Mouse (Mus musculus) megakaryocyte-erythroid progenitor cell, adult 5-6 weeks (primary cell): ENCODE results near the gene Psmf1. TPM values are rescaled to one million over a fixed set of nuclear protein-coding genes. Genes with fewer than 3 reads are reported as not detected.

Experiments used
- total RNA-seq, 2 experiments: library from RNA; stranded (forward) in 1 of 2; stranded (reverse) in 1 of 2; fragments of 200-1000, 215-1000 nt in 1 of 2; fragments of >200 nt in 1 of 2; fragmentation: Nextera tagmentation in 1 of 2; gene quantifications; 2 replicates each; pipeline ENCODE4 v1.2.3; 2014 to 2017

The Psmf1 gene
- total RNA-seq, 2 experiments from 2014 or later: 30.9 to 109 TPM

Other genes with a start within 250 kb of the Psmf1 start
- gene Fkbp1a, start 201.7 kb downstream of the Psmf1 start, total RNA-seq (2014; fragmentation: Nextera tagmentation): 5.5 and 17.9 TPM in 2 replicates
- 5.7 and 6.8 TPM in 2 replicates for gene Fkbp1a, start 201.7 kb downstream of the Psmf1 start, total RNA-seq (2017)
- not detected in 2 replicates for gene Sdcbp2, start 171.6 kb downstream of the Psmf1 start, total RNA-seq (2014; fragmentation: Nextera tagmentation)
- gene Sdcbp2, start 171.6 kb downstream of the Psmf1 start, total RNA-seq (2017): not detected in 2 replicates
- gene Snph, start 111.6 kb downstream of the Psmf1 start, total RNA-seq (2014; fragmentation: Nextera tagmentation): not detected in 2 replicates
- not detected in 2 replicates for gene Snph, start 111.6 kb downstream of the Psmf1 start, total RNA-seq (2017)
- gene Rad21l, start 75.7 kb downstream of the Psmf1 start, total RNA-seq (2014; fragmentation: Nextera tagmentation): not detected in 2 replicates
- not detected in 2 replicates for gene Rad21l, start 75.7 kb downstream of the Psmf1 start, total RNA-seq (2017)
- not detected in 2 replicates for gene Tmem74b, start 42.2 kb downstream of the Psmf1 start, total RNA-seq (2014; fragmentation: Nextera tagmentation)
- gene Tmem74b, start 42.2 kb downstream of the Psmf1 start, total RNA-seq (2017): not detected in 2 replicates
- not detected in 2 replicates for gene Rspo4, start 98.7 kb upstream of the Psmf1 start, total RNA-seq (2014; fragmentation: Nextera tagmentation)
- gene Rspo4, start 98.7 kb upstream of the Psmf1 start, total RNA-seq (2017): not detected in 2 replicates
- gene Angpt4, start 167.0 kb upstream of the Psmf1 start, total RNA-seq (2014; fragmentation: Nextera tagmentation): not detected in 2 replicates
- not detected in 2 replicates for gene Angpt4, start 167.0 kb upstream of the Psmf1 start, total RNA-seq (2017)
- 3.7 and 9.1 TPM in 2 replicates for gene Fam110a, start 236.0 kb upstream of the Psmf1 start, total RNA-seq (2014; fragmentation: Nextera tagmentation)
- 0.50 and 1.6 TPM in 2 replicates for gene Fam110a, start 236.0 kb upstream of the Psmf1 start, total RNA-seq (2017)